Mouse (Mus musculus): Measurements from ENCODE around the gene Slc38a6. TPM values are rescaled to one million over a fixed set of nuclear protein-coding genes. Genes with fewer than 3 reads are reported as not detected.
A peak's percentile ranks its signal among the peaks of the same experiment; 100 is the strongest.

Gene Slc38a6
- total RNA-seq, 2 experiments from 2014 or later, result 3.8 to 9.0 TPM

GRCm38 (mm10) chr12:73382290-73383178 is 96.0 kb downstream of the Slc38a6 start:
- ATAC-seq (replicated peaks; ENCODE audit: poor library complexity), result peak; percentile 20; the same call in 1 of the 2 replicates

DNA sequence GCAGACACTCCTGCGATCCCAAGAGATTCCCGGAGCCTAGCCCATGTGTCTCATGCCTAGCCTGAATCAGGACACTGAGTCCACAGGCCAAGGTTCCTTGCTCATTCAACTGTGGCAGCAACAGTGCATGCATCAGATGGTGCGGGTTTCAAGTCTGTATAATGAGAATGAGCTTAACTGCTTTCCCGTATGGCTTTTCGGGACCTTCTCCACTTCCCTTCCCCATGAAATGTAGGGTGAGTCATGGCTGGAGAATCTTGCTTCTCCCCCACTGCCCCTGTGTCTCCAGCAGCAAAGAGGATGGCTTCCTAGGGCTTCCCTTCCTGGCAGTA is 96.6 kb downstream of the Slc38a6 start:
- no peak for ATAC-seq (replicated peaks; ENCODE audit: poor library complexity)

DNA sequence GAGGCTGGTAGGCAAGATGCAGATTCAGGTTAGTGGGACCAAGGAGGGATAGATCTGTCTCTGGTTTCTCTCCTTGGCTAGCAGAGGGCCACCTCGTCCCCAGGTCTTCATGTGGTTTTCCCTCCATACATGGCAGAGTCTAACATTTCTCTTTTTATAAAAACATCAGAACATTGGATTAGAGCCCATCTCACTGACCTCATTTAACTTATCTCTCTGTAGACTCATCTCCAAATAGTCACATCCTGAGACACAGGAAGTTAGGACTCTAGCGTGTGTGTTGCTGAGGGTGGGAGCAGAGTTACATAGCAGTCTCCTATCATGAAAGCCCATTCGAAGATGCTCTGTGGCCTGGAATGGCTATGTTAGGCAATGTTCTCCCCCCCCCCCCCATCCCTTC is 97.3 kb downstream of the Slc38a6 start:
- ATAC-seq (replicated peaks; ENCODE audit: poor library complexity), result no peak

DNA sequence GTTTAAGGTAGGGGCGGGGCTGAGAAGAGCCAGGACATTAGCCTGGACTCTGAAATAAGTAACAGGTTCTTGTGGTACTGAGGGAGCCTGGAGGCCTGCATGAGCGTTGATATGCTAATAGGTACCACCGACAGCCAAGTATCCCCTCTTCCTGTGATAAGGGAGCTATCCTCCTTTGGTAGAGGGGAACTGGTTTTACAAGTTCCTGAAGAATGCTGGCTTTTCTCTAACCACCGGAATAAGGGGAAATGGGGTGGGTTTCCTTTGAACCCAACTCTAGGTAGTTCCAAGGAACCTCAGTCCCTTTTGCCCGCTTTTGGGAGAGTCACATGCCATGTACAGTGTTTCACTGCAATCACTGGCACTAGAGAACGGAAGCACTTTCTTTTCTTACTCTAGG is 98.2 kb downstream of the Slc38a6 start:
- peak; percentile 38 for ATAC-seq (replicated peaks; ENCODE audit: poor library complexity)

DNA sequence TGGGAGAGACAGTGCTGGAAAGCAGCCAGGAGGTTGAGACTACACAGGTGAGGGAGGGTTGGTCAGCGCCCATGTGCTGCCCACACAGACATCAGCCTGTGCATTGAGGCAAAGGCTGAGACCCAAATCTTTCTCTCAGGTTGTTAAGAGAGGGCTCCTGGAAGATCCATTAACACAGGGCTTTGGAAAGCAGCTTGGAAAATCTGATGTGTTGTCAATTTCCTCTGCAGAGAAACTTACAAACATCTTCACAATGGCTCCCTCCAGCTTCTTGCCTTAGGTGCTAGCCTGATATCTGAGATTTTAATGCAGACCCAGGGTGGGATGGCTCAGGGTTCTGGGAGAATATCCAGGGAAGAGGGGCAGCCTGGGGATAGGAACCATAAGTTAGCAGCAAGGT is 105.9 kb downstream of the Slc38a6 start:
- ATAC-seq (replicated peaks; ENCODE audit: poor library complexity), result no peak

GRCm38 (mm10) chr12:73393018-73393417 is 106.4 kb downstream of the Slc38a6 start:
- no peak for ATAC-seq (replicated peaks; ENCODE audit: poor library complexity)

- ATAC-seq (replicated peaks; ENCODE audit: poor library complexity), result no peak
Measured at GRCm38 (mm10) chr12:73393881-73394291, 107.3 kb downstream of the Slc38a6 start.

DNA sequence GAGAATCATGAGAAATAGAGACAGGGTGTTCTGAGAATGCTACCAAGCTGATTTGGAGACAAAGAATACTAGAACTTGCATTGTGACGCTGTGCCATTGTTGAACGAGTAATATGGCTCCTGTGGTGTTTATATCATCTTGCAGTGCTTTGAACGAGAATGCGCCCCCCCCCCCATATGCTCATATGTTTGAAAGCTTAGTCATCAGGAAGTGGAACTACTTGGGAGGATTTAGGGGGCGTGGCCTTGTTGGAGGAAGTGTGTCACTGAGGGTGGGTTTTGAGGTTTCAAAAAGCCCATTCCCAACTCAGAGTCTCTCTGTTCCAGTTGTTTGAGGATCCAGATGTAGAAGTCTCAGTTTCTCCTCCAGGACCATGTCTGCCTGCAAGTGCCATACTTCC is 108.0 kb downstream of the Slc38a6 start:
- no peak for ATAC-seq (replicated peaks; ENCODE audit: poor library complexity)

DNA sequence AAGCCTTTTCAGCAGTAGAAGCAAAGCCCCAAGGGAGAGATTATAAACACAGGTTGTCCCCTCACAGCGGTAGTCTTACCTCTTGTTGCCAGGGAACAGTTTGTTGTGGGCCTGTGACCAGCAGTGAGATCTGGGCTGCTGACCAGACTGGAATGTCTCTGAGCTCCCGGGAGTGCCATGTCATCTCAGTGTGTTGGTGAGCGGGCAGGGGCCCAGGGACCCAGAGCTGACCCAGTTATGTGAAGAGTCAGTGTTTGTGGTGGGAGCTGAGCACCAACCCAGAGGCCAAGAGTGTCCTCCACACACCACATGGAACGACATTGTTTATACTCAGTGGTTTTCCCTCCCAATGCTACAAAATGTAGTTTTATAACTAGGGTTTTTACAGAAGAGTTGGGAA is 112.8 kb downstream of the Slc38a6 start:
- ATAC-seq (replicated peaks; ENCODE audit: poor library complexity), result no peak

DNA sequence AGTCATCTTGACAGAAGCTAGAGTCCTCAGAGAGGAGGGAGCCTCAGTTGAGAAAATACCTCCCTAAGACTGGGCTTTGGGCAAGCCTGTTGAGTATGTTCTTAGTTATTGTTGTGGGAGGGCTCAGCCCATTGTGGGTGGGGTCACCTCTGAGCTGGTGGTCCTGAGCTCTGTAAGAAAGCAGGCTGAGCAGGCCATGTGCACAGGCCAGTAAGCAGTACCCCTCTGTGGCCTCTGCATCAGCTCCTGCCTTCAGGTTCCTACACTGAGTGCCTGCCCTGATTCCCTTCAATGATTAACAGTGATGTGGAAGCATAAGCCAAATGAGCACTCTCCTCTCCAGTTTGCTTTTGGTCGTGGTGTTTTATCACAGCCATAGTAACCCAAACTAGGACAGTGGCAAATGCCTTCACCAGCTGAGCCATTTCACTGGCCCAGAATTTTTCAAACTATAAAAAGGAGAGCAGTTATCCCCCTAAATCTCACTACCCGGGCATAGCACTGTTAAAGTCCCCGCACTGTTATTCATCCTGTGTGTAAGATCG is 114.0 kb downstream of the Slc38a6 start:
- no peak for ATAC-seq (replicated peaks; ENCODE audit: poor library complexity)

GRCm38 (mm10) chr12:73401520-73402130 is 115.0 kb downstream of the Slc38a6 start:
- no peak for ATAC-seq (replicated peaks; ENCODE audit: poor library complexity)

DNA sequence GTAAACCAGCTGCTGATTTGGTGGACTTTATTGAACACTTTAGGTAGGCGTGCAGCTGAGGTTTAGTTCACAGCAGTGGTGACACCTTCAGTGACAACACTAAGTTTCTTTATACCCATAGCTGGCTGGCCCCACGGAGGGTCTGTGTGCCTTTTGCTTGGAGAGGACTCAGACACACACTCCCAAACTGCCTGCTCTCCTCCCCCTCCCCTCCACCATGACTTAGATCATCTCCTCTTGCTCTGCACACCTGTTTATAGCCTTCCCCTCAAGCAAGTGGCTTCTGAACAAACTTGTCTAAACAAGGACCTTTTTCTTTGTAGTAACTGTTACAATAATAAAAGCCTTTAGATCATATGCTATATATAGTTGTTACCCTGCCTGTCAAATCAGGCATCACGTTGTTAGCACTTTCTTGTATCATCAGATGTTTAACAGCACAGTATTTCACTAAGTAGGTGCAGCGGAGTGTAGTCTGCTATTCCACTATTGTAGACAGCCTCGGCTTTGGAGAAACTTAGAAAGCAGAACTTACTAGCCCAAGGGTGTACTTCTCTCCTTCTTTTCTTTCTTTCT is 115.6 kb downstream of the Slc38a6 start:
- ATAC-seq (replicated peaks; ENCODE audit: poor library complexity), result no peak

DNA sequence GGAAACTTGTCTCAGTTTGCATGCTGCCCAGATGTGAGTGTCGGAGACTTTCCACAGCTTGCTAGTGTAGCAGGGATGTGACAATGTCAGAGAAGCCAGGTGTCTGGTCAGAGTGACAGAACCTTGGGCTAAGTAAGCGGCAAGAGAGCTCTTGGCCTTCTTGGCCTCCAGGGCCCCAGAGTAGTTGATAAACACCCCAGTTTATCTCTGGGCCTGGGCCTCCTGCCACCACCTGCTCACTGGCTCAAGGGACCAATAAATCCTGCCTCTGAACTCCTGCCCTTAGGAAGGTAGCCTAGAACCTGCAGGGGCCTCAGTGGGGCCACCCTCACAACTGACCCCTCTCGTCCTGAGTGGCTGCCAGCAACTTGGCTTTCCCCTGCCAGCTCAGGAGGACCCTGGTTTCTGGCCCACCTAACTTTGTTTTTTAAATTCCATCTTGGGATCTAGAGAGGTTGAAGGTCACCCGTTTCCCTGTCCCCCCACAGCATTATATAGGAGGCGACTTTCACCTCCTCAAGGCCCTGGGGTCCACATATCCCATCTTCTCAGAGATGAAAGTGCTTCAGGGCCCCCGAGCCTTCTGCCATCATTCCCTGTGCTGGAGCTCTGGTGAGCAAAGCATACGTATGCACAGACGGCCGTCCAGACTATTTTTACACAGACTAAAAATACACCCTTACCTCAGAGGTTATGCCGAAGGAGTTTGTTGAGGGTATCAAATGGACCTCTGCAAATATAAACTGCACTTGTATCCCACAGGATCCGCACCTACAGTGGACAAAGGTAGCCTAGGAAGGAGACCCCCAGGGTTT is 116.5 kb downstream of the Slc38a6 start:
- ATAC-seq (replicated peaks; ENCODE audit: poor library complexity), result no peak

Other genes starting within 250 kb of the Slc38a6 start
- 0.10 and 0.35 TPM in 2 replicates for gene Six1, start 232.9 kb upstream of the Slc38a6 start, total RNA-seq (2015)
- 0.25 TPM in 1 of 2 replicates, not detected in the other for gene Six1, start 232.9 kb upstream of the Slc38a6 start, total RNA-seq (2017)
- gene Six4, start 173.3 kb upstream of the Slc38a6 start, total RNA-seq (2015), result 0.12 TPM in 1 of 2 replicates, not detected in the other
- gene Six4, start 173.3 kb upstream of the Slc38a6 start, total RNA-seq (2017), result not detected in 2 replicates
- 29.2 and 35.0 TPM in 2 replicates for gene Mnat1, start 163.1 kb upstream of the Slc38a6 start, total RNA-seq (2015)
- 39.6 and 52.3 TPM in 2 replicates for gene Mnat1, start 163.1 kb upstream of the Slc38a6 start, total RNA-seq (2017)
- 46.3 and 59.6 TPM in 2 replicates for gene Trmt5, start 69 bp upstream of the Slc38a6 start, total RNA-seq (2015)
- 37.6 and 43.7 TPM in 2 replicates for gene Trmt5, start 69 bp upstream of the Slc38a6 start, total RNA-seq (2017)

All from megakaryocyte progenitor cell, adult 5-6 weeks (primary cell).